Mouse (Mus musculus): ENCODE data around the gene Fmod.

Fmod gene

GRCm38 (mm10) chr1:134097080-134097855, 60.2 kb downstream of the Fmod start:
- no peak for DNase-seq
